Comparison of ENCODE assay signal across 10 mouse cellular contexts in the genomic region with DNA sequence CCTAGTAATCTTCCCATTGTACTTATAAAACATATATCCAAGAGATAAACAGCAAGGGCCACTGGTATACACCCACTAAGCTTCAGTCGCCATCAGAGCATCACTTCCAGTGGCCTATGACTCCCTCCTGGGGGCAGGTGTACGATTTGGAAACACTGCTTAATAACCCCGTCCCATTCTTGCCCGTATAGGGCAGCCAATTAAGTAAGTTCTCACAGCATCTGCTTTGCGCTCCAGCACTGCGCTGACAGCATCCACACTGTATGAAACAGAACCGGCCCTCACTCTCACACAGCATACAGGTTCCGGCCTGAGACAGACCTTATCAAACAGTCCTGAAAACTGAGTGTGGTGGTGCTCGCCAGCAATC. TPM values are rescaled to one million over a fixed set of nuclear protein-coding genes. Genes with fewer than 3 reads are reported as not detected.
DNase-seq lines count a peak whose midpoint lies in the region; ATAC-seq and TF ChIP-seq lines count a peak whose summit lies in the region.
"Had no signal": no experiment of that assay in that cellular context is flagged by ENCODE, and none has a peak within 500 bp of the region (broad histone marks: within the 10 kb centered on the region; RNA-seq: fewer than 3 reads in every experiment).

No protein-coding gene starts in this region.

- peak; percentile 38; the same call in 1 of the 2 replicates for ATAC-seq in cerebellum, adult (ENCODE audit: insufficient number of reproducible peaks, low FRiP score, low TSS enrichment)
- peak; percentile 30; the same call in 1 of the 2 replicates for ATAC-seq in lung, embryonic 14.5 days (ENCODE audit: insufficient read depth)
- peak; percentile 69; the same call in 1 of the 2 replicates for ATAC-seq in limb, embryonic 12.5 days (ENCODE audit: insufficient number of reproducible peaks, insufficient read depth, low FRiP score, low TSS enrichment, low read depth)
- ATAC-seq in stomach, embryonic 16.5 days (ENCODE audit: insufficient read depth, low FRiP score) = 0 out of 2 replicates have a peak, but pooled peaks have one; percentile 19

- H3K9me3 ChIP-seq in lung, embryonic 14.5 days (ENCODE audit: low read depth, low read length) = no peaks in the 10 kb centered on the region
- H3K9me3 ChIP-seq in limb, embryonic 12.5 days = no peaks in the 10 kb centered on the region
- no peaks in the 10 kb centered on the region for H3K9me3 ChIP-seq in stomach, embryonic 16.5 days (replicated peaks; ENCODE audit: control insufficient read depth, low read length)
- H3K9me3 ChIP-seq: heart, embryonic 15.5 days had no signal

- no peak for TF ChIP-seq CTCF in lung, embryonic 14.5 days (IDR thresholded peaks at IDR 0.05; ENCODE audit: low read depth)

- no peak overlapping the region for H3K4me2 ChIP-seq in lung, embryonic 14.5 days
- no peak overlapping the region for H3K4me2 ChIP-seq in limb, embryonic 12.5 days
- no peak overlapping the region for H3K4me2 ChIP-seq in stomach, embryonic 16.5 days (ENCODE audit: low read depth, low read length)

- H3K27me3 ChIP-seq in lung, embryonic 14.5 days (ENCODE audit: insufficient read depth, low read length) = no peaks in the 10 kb centered on the region
- H3K27me3 ChIP-seq in limb, embryonic 12.5 days = 0 out of 2 replicates have a peak, but pooled peaks cover 8% of the 10 kb centered on the region
- H3K27me3 ChIP-seq in stomach, embryonic 16.5 days (ENCODE audit: control insufficient read depth, insufficient read depth, low read length) = no peaks in the 10 kb centered on the region; the same call in 1 of the 2 replicates
- H3K27me3 ChIP-seq: heart, embryonic 15.5 days had no signal

- H3K4me3 ChIP-seq in lung, embryonic 14.5 days (ENCODE audit: low read depth, low read length) = no peak overlapping the region
- no peak overlapping the region for H3K4me3 ChIP-seq in limb, embryonic 12.5 days (replicated peaks)
- no peak overlapping the region for H3K4me3 ChIP-seq in stomach, embryonic 16.5 days (replicated peaks; ENCODE audit: low read length)

- H3K36me3 ChIP-seq in lung, embryonic 14.5 days (ENCODE audit: insufficient read depth) = no peaks in the 10 kb centered on the region
- H3K36me3 ChIP-seq in limb, embryonic 12.5 days = no peaks in the 10 kb centered on the region
- no peaks in the 10 kb centered on the region for H3K36me3 ChIP-seq in stomach, embryonic 16.5 days (ENCODE audit: control insufficient read depth, insufficient read depth, low read length)
- H3K36me3 ChIP-seq: heart, embryonic 15.5 days had no signal

- DNase-seq in cerebellum, postnatal 25 days = no peak
- no peak for DNase-seq in lung, embryonic 14.5 days
- no peak for DNase-seq in lung, postnatal 36 days
- no peak for DNase-seq in yolk sac, embryonic 10.5 days (ENCODE audit: low spot score)
- no peak for DNase-seq in left cerebral cortex, adult 9 months (ENCODE audit: low spot score in 2 of 2)

- H3K27ac ChIP-seq in lung, embryonic 14.5 days (ENCODE audit: low read depth) = no peak overlapping the region
- H3K27ac ChIP-seq in limb, embryonic 12.5 days = no peak overlapping the region
- no peak overlapping the region for H3K27ac ChIP-seq in stomach, embryonic 16.5 days (ENCODE audit: low read length)
- H3K27ac ChIP-seq: heart, embryonic 15.5 days had no signal

- H3K9ac ChIP-seq in lung, embryonic 14.5 days = no peak overlapping the region
- no peak overlapping the region for H3K9ac ChIP-seq in limb, embryonic 12.5 days (replicated peaks)
- no peak overlapping the region for H3K9ac ChIP-seq in stomach, embryonic 16.5 days (ENCODE audit: low read length)

- 63% methylated on average over 9 of the region's 9 CpGs for WGBS in lung, embryonic 14.5 days
- 65% methylated on average over 9 of the region's 9 CpGs for WGBS in limb, embryonic 12.5 days
- WGBS in stomach, embryonic 16.5 days = 66% methylated on average over 9 of the region's 9 CpGs

- no peaks in the 10 kb centered on the region for H3K4me1 ChIP-seq in lung, embryonic 14.5 days (ENCODE audit: insufficient read depth)
- H3K4me1 ChIP-seq in limb, embryonic 12.5 days (replicated peaks) = peaks cover 6% of the 10 kb centered on the region; the same call in 1 of the 2 replicates
- H3K4me1 ChIP-seq in stomach, embryonic 16.5 days (ENCODE audit: control insufficient read depth, insufficient read depth, low read length) = 0 out of 2 replicates have a peak, but pooled peaks cover 4% of the 10 kb centered on the region

RNA-seq across cellular contexts. Expression of gene Dhcr24, which starts 30.7 kb away (rescaled TPM):
- 22.5 and 25.0 TPM in 2 replicates for polyA plus RNA-seq in lung, embryonic 14.5 days (2014; fragmentation: Nextera tagmentation; extraction: Ambion mirVana)
- 6.3 and 6.6 TPM in 2 replicates for polyA plus RNA-seq in limb, embryonic 12.5 days (2016; fragmentation: Nextera tagmentation; extraction: Ambion mirVana)
- 4.2 and 4.9 TPM in 2 replicates for polyA plus RNA-seq in stomach, embryonic 16.5 days (2015; fragmentation: Nextera tagmentation; extraction: Ambion mirVana)

RNA-seq across cellular contexts. Expression of gene Bsnd, which starts 38.0 kb away (rescaled TPM):
- polyA plus RNA-seq in lung, embryonic 14.5 days (2014; fragmentation: Nextera tagmentation; extraction: Ambion mirVana) = not detected in 2 replicates
- not detected in 2 replicates for polyA plus RNA-seq in limb, embryonic 12.5 days (2016; fragmentation: Nextera tagmentation; extraction: Ambion mirVana)
- not detected in 2 replicates for polyA plus RNA-seq in stomach, embryonic 16.5 days (2015; fragmentation: Nextera tagmentation; extraction: Ambion mirVana)
- polyA plus RNA-seq: cortical plate, adult 2 months; heart, embryonic 15.5 days had no signal

Comparison
In these comparisons a context has a peak if more than half of its experiments do, and no peak if none do; other contexts are left out.
1. ATAC-seq: peak in every context shown above with its lines; median percentile 69 in limb, embryonic 12.5 days; 38 in cerebellum, adult; 30 in lung, embryonic 14.5 days; 19 in stomach, embryonic 16.5 days.